Mouse (Mus musculus) mouse embryonic stem cell (cell line): Measurements from ENCODE around the gene Gm16434.
"Not testable (repeated sequence)": the region's sequence is repeated elsewhere in the genome, so short reads cannot be mapped to it uniquely, and the experiment has no call there.

Experiments
- in situ Hi-C, 2 experiments: fragments of 300-500 bp; cut with MboI; formaldehyde crosslinking; loops; 1 replicate in 1 of 2; 3 replicates in 1 of 2; pipeline ENCODE4 v1.14.3; 2019 to 2020; ENCODE audit warnings: low sequenced_read_pairs in 2 of 2, low pct_unique_long_range_greater_than_20kb in 1 of 2, mixed read lengths in 1 of 2; ENCODE audit not compliant: unreplicated experiment in 1 of 2

The Gm16434 gene

DNA sequence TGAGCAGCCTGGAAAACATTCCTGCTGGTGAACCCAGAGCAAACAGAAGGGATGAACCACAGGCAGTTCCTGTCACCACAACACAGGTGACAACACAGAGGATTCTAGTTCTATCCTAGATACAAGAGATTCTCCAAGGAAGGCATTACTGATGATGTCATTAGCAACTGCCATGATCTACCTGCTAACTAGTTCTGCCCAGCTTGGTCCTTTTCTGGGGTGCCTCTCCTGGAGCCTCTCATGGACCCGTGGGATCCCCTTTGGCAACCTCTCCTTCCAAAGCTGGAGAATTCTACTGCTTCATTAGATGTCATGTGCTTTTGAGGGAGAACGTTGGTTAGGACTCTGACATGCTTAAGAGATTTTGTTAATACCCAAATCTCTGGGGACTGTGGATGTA lies at the start of gene Gm16434:
Gene Gm16434, minus strand, starts transcription at position 101 of the 400 bp plus-strand sequence.
- in situ Hi-C loops = not testable (repeated sequence)

GRCm38 (mm10) chr14:7243498-7243897 lies 49.2 kb upstream of the Gm16434 start:
- in situ Hi-C loops = not testable (repeated sequence)

DNA sequence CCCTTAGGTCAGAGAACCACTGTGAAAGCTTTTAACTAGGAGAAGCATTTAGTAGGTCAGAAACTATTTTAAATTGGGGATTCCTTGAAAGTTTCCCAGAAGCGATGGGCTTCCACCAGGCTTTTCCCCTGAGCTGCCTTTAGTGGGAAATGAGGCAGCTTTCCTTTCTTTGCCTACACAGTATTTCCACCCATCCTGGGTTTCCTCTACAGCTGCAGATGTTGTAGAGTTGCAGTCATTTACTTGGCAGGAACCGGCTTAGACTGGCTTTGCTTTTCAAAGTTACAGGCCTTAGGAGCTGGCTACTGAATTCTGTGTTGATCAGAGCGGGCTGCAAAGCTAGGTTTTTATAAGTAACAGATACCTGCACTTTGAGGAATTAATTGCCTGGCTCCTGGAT lies 5.7 kb upstream of the Gm16434 start:
- in situ Hi-C loops = not testable (repeated sequence)

DNA sequence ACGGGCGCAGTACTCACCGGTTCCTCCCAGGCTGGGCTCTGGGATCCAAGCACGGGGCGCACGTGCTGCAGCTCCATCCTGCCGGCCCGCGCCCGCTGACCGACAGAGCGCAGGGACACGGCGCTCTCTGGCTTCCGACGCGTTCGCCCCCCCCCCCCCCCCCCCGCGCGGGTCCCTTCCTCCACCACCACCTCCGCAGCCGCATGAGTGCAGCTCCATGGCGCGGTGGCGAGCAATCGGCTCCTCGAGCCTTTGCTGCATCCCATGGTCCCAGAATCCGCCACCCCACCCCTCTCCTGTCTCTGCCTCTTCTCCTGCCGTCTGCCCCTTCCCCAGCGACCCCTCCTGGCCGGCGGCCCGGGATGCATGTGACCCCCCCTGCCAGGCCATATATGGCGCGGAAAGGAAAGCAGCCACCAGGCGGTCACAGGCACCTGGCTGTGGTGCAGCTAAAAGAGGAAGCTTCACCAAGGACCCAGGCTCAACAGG lies 19.8 kb downstream of the Gm16434 start, which contains the start of gene Gm3512:
Gene Gm3512, minus strand, starts transcription at position 51 of the 489 bp plus-strand sequence.
- in situ Hi-C loops = not testable (repeated sequence)
